Mouse (Mus musculus): ENCODE measurements at regions not wholly inside any gene's neighbourhood (a gene's known extent, or its start where the extent isn't known, plus 50 kb on each side); places are given as distances from the start of the nearest gene placed in this dataset.
"Not testable (repeated sequence)": the region's sequence is repeated elsewhere in the genome, so short reads cannot be mapped to it uniquely, and the experiment has no call there.

- no peak for ATAC-seq (ENCODE audit: extremely low read depth, insufficient number of reproducible peaks, low FRiP score, poor library complexity, severe bottlenecking)
Observed at GRCm38 (mm10) chr17:83977725-83978124, 130.0 kb upstream of the Haao start.

DNA sequence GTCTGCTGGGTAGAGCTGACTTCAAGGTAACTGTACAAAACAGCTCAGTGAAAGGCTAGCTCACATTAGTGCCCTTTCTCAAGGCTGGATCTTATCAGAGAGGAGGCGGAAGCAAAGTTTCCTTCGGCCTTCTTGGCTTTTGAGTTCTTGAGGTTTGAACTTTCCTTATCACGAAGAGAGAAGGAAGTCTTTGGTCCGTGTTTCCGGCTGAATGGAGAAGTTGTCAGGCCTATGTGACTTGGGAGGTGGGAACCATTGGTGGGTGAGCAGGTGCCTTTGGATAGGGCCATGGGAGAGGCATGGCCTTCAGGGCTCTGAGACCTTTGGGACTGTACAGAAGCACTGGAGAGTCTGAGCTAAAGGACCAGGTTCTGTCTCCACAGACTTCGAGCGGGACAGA lies 128.1 kb upstream of the Haao start:
- ATAC-seq (ENCODE audit: extremely low read depth, insufficient number of reproducible peaks, low FRiP score, poor library complexity, severe bottlenecking) = no peak; the same call in 1 of the 2 replicates

DNA sequence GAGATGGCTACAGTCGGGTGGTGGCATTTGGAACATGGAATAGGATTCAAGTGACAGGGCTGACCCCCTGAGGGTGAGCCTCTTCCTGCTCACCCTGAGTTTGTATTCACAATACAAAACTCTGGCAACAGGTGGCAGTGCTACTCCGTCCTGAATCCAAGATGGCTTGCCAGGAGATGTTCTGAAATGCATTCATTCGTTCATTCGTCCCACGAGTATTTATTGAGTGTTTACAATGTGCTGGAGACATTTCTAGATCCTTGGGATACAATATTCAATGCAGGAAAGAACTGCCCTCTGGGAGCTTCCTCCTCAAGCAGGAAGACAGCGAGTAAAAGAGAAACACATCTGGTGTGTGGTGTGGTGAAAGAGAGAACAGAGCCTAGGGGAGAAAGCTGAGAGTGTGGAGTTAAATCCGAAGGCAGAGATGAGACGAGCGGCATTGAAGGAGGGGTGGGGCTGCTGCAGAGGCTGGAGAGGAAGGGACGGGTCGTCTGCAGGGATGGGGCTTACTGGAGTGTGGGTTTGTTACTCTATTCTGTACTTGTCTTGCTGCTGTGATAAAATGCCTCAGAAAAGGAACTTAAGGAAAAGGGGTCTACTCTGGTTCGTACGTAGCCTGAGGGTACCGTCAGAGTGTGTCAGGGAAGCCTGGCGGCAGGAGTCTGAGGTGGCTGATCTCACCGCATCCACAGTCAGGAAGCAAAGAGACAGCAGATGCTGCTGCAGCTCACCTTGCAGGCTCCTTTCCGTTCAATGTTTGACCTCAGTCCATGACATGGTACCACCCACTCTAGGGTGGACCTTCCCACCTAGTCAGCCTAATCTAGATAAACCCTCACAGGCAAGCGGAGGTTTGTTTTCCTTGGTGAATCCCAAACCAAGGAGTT lies 125.9 kb upstream of the Haao start:
- peak; percentile 66; the same call in 1 of the 2 replicates for ATAC-seq (ENCODE audit: extremely low read depth, insufficient number of reproducible peaks, low FRiP score, poor library complexity, severe bottlenecking)

GRCm38 (mm10) chr17:83972874-83973273 lies 125.1 kb upstream of the Haao start:
- no peak for ATAC-seq (ENCODE audit: extremely low read depth, insufficient number of reproducible peaks, low FRiP score, poor library complexity, severe bottlenecking)

GRCm38 (mm10) chr17:83972470-83972869 lies 124.7 kb upstream of the Haao start:
- no peak for ATAC-seq (ENCODE audit: extremely low read depth, insufficient number of reproducible peaks, low FRiP score, poor library complexity, severe bottlenecking)

DNA sequence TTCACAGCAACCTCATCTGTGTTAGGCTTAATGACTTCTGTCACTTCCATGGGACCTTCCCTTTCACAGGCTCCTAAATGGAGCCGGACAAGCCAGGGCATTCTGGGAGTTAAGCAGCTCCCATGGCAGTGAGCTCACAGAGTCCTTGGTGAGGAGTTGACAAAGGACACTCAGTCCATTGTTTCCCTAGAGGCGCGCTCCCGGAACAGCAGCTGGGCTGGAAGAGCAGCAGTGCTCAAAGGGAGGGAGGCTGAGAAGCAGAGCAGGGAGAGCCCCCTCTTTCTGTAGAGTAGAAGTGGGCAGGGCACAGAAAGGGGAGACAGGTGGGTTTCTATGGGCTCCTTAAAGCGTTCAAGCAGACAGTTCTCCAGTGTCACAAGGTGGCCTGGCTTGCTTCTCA lies 124.3 kb upstream of the Haao start:
- ATAC-seq (ENCODE audit: extremely low read depth, insufficient number of reproducible peaks, low FRiP score, poor library complexity, severe bottlenecking) = no peak

DNA sequence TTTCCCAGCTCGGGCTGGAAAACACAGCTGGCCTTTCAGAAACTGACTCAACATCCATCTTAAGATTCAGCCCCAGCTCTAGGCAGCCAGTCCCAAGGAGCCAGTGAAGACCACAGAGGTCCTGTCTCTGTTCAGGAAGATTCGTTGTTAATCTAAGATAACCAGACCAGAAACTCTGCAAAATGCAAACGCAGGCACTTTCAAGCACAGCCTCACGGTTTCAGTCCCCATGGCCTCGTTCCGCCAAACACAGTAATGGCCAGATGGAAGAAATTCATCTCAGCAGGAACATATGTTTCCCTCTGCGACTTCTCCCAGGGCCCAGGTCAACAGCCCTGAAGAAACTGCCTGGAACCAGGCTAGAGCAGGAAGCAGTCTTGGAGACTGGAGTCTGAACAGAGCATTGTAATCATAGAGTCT lies 121.7 kb upstream of the Haao start:
- no peak for ATAC-seq (ENCODE audit: extremely low read depth, insufficient number of reproducible peaks, low FRiP score, poor library complexity, severe bottlenecking)

DNA sequence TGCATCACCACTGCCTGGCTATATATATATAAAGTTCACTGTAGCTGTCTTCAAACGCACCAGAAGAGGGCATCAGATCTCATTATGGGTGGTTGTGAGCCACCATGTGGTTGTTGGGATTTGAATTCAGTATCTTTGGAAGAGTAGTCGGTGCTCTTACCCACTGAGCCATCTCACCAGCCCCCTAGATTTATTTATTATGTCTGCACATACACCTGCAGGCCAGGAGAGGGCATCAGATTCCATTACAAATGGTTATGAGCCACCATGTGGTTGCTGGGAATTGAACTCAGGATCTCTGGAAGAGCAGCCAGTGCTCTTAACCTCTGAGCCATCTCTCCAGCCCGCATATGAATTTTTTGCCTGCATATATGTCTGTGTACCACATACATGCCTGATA lies 120.4 kb upstream of the Haao start:
- not testable (repeated sequence) for ATAC-seq (ENCODE audit: extremely low read depth, insufficient number of reproducible peaks, low FRiP score, poor library complexity, severe bottlenecking)

GRCm38 (mm10) chr17:83967007-83967406 lies 119.2 kb upstream of the Haao start:
- ATAC-seq (ENCODE audit: extremely low read depth, insufficient number of reproducible peaks, low FRiP score, poor library complexity, severe bottlenecking) = no peak

- no peak for ATAC-seq (ENCODE audit: extremely low read depth, insufficient number of reproducible peaks, low FRiP score, poor library complexity, severe bottlenecking)
Observed at GRCm38 (mm10) chr17:83964454-83965211, 116.9 kb upstream of the Haao start.

- no peak for ATAC-seq (ENCODE audit: extremely low read depth, insufficient number of reproducible peaks, low FRiP score, poor library complexity, severe bottlenecking)
Observed at GRCm38 (mm10) chr17:83963561-83963960, 115.8 kb upstream of the Haao start.

GRCm38 (mm10) chr17:83962841-83963240 lies 115.1 kb upstream of the Haao start:
- no peak for ATAC-seq (ENCODE audit: extremely low read depth, insufficient number of reproducible peaks, low FRiP score, poor library complexity, severe bottlenecking)

GRCm38 (mm10) chr17:83962126-83962525 lies 114.4 kb upstream of the Haao start:
- no peak for ATAC-seq (ENCODE audit: extremely low read depth, insufficient number of reproducible peaks, low FRiP score, poor library complexity, severe bottlenecking)

- no peak for ATAC-seq (ENCODE audit: extremely low read depth, insufficient number of reproducible peaks, low FRiP score, poor library complexity, severe bottlenecking)
Observed at GRCm38 (mm10) chr17:83960821-83961220, 113.1 kb upstream of the Haao start.

GRCm38 (mm10) chr17:83960158-83960557 lies 112.4 kb upstream of the Haao start:
- no peak for ATAC-seq (ENCODE audit: extremely low read depth, insufficient number of reproducible peaks, low FRiP score, poor library complexity, severe bottlenecking)

DNA sequence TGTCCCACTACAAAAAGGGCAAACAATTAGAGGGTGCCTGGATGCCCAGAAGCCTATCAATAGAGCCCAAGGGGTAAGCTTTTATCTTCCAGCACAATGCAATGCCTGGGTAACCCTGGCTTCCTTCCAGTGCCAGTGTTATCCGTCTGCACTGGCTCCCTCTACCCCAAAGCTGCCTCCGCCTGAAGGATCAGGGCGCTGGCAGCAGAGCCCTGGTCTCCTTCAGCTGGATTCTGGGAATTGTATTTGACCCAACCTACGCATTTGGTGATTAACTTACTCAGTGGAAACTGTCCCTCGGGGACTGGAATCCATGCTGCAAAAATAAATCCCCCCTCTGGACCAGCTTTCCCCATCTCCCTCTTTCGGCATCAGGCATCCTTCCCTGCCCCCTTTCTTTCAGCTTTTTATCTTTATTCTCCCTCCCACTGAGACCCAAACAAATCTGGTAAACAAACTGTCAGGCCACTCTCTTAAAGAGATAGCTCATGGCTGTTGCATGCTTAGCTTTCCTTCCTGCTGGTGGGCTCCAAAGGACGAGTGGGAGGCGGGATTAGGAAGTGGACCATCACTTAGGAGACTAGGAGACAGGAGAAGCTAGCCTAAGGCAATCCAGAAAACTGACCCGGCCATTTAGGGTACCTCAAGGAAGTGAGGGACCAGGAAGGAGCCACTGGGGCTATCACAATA lies 111.5 kb upstream of the Haao start:
- ATAC-seq (ENCODE audit: extremely low read depth, insufficient number of reproducible peaks, low FRiP score, poor library complexity, severe bottlenecking) = no peak

GRCm38 (mm10) chr17:83958706-83959105 lies 110.9 kb upstream of the Haao start:
- no peak for ATAC-seq (ENCODE audit: extremely low read depth, insufficient number of reproducible peaks, low FRiP score, poor library complexity, severe bottlenecking)

DNA sequence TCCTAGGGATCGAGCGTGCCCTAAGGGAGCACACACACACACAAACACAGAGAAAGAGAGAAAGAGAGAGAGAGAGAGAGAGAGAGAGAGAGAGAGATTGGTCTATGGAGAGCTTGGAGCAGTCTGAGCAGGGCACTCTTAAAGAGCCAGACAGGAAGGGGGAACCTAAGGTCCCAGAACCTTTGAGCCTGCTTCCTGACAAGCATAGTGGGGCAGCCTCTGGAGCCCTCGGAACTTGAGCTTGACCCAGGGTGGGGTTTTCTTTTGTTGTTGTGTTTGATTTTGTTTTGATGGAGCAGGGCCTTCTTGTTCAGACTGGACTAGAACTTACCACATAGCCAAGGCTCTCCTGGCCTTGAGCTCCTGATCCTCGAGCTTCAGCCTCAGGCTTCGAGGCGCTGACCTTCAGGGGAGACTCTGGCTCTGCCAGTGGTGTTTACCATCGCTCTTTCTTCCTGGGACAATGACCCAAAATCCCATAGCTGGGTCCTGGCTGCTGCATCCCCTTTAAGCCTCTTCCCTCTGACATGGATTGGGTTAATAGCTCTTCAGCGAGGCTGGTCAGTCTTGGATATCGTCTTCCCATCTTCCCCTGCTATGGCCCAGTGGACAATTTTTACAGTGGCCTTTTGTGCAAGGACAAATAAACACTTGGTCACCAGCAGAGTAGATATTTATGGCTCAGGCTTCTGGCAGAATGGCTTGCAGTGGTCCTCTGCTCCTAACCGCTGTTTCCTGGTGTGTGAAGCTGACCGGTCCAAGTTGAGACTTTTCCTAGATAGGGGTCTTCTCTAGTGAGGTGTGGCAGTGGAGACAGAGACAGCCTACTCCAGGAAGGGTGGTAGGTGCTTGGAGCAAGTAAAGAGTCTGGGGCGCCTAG lies 110.1 kb upstream of the Haao start:
- no peak for ATAC-seq (ENCODE audit: extremely low read depth, insufficient number of reproducible peaks, low FRiP score, poor library complexity, severe bottlenecking)

Measured in neutrophil, adult 5-6 weeks (primary cell).